Mouse (Mus musculus): Measurements from ENCODE around the gene Pms1. TPM values are rescaled to one million over a fixed set of nuclear protein-coding genes. Genes with fewer than 3 reads are reported as not detected.
"Not testable (repeated sequence)": the region's sequence is repeated elsewhere in the genome, so short reads cannot be mapped to it uniquely, and the experiment has no call there.

Pms1 gene
- polyA plus RNA-seq, 1 experiment: 4.3 TPM

DNA sequence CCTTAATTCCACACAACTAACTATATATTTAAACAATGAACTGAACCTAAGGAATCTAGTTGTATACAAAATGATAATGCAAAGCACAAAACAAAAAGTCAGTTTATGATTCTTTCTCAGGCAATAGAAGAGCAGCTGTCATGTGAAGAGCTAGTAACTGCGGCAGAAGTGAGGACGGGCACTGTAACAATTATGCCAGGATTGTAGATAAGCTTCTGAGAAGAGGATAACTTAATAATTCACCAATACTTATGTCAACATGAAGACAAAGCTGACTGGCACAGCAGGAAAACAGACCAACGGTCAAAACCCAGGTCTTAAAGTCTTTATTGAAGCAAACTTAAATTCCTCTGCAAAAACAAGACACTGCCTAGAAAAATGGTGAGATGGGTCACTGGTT, 5.6 kb downstream of the Pms1 start:
- no peak for TF ChIP-seq POLR2A (IDR thresholded peaks at IDR 0.05; ENCODE audit: borderline replicate concordance, extremely low read depth, insufficient read depth, insufficient read length, poor library complexity, severe bottlenecking)
- TF ChIP-seq CTCF (IDR thresholded peaks at IDR 0.05; ENCODE audit: borderline replicate concordance, extremely low read depth, insufficient read depth, insufficient read length): no peak
- no peak for DNase-seq (ENCODE audit: low read depth)

GRCm38 (mm10) chr1:53272646-53273045, 24.2 kb downstream of the Pms1 start:
- peak; percentile 42 for DNase-seq (ENCODE audit: low read depth)
- TF ChIP-seq CTCF (IDR thresholded peaks at IDR 0.05; ENCODE audit: borderline replicate concordance, extremely low read depth, insufficient read depth, insufficient read length) (peak; percentile 64; the same call in 1 of the 2 replicates), POLR2A (IDR thresholded peaks at IDR 0.05; ENCODE audit: borderline replicate concordance, extremely low read depth, insufficient read depth, insufficient read length, poor library complexity, severe bottlenecking) (no peak)

- TF ChIP-seq POLR2A (IDR thresholded peaks at IDR 0.05; ENCODE audit: borderline replicate concordance, extremely low read depth, insufficient read depth, insufficient read length, poor library complexity, severe bottlenecking) (no peak), CTCF (IDR thresholded peaks at IDR 0.05; ENCODE audit: borderline replicate concordance, extremely low read depth, insufficient read depth, insufficient read length) (no peak)
- DNase-seq (ENCODE audit: low read depth): no peak
Measured at GRCm38 (mm10) chr1:53269901-53270300, 26.9 kb downstream of the Pms1 start.

GRCm38 (mm10) chr1:53264958-53265612, 31.7 kb downstream of the Pms1 start:
- not testable (repeated sequence) for DNase-seq (ENCODE audit: low read depth)

GRCm38 (mm10) chr1:53226063-53226462, 70.8 kb downstream of the Pms1 start:
- TF ChIP-seq POLR2A (IDR thresholded peaks at IDR 0.05; ENCODE audit: borderline replicate concordance, extremely low read depth, insufficient read depth, insufficient read length, poor library complexity, severe bottlenecking) (no peak), CTCF (IDR thresholded peaks at IDR 0.05; ENCODE audit: borderline replicate concordance, extremely low read depth, insufficient read depth, insufficient read length) (no peak)
- DNase-seq (ENCODE audit: low read depth): peak; percentile 41

DNA sequence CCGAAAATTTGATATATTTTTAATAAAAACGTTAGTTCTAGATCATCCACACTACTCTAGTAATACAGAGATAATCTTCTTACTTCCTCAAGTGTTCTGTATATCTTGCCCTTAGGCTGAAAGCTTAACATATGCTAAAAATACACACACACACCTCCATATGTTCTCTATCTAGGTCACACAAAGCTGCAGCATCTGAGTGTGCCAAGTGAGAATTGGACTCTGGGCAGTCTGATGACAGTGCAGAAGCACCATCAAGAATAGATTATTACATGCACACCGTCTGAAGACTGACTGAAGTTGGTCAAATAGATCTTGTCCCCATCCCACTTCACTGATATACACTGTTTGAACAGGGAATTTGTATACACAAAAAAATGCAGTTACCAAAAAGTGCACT, 71.2 kb downstream of the Pms1 start:
- TF ChIP-seq POLR2A (IDR thresholded peaks at IDR 0.05; ENCODE audit: borderline replicate concordance, extremely low read depth, insufficient read depth, insufficient read length, poor library complexity, severe bottlenecking) (no peak), CTCF (IDR thresholded peaks at IDR 0.05; ENCODE audit: borderline replicate concordance, extremely low read depth, insufficient read depth, insufficient read length) (no peak)
- DNase-seq (ENCODE audit: low read depth): peak; percentile 12

DNA sequence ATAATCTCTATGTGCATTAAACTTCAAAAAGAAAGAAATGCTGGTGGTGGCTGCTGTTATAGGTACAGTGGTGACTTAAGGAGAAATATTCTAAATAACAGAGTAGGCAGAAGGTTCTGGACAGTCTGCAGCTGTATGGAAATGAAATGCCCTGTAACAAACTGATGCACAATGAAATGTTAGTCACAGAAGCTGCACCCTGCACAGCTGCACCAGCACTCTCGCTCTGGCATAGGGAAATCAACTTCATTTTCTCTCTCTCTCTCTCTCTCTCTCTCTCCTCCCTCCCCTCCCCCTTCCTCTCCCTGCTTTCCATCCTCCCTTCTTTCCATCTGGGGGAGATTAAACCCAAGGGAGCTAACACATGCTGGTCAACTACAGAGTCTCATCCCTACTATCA, 72.0 kb downstream of the Pms1 start:
- TF ChIP-seq CTCF (IDR thresholded peaks at IDR 0.05; ENCODE audit: borderline replicate concordance, extremely low read depth, insufficient read depth, insufficient read length) (no peak), POLR2A (IDR thresholded peaks at IDR 0.05; ENCODE audit: borderline replicate concordance, extremely low read depth, insufficient read depth, insufficient read length, poor library complexity, severe bottlenecking) (no peak)
- DNase-seq (ENCODE audit: low read depth): peak; percentile 13

GRCm38 (mm10) chr1:53210136-53210535, 86.7 kb downstream of the Pms1 start:
- TF ChIP-seq POLR2A (IDR thresholded peaks at IDR 0.05; ENCODE audit: borderline replicate concordance, extremely low read depth, insufficient read depth, insufficient read length, poor library complexity, severe bottlenecking) (no peak), CTCF (IDR thresholded peaks at IDR 0.05; ENCODE audit: borderline replicate concordance, extremely low read depth, insufficient read depth, insufficient read length) (no peak)
- no peak for DNase-seq (ENCODE audit: low read depth)

GRCm38 (mm10) chr1:53203902-53204301, 92.9 kb downstream of the Pms1 start:
- DNase-seq (ENCODE audit: low read depth): no peak
- TF ChIP-seq POLR2A (IDR thresholded peaks at IDR 0.05; ENCODE audit: borderline replicate concordance, extremely low read depth, insufficient read depth, insufficient read length, poor library complexity, severe bottlenecking) (no peak), CTCF (IDR thresholded peaks at IDR 0.05; ENCODE audit: borderline replicate concordance, extremely low read depth, insufficient read depth, insufficient read length) (no peak)

DNA sequence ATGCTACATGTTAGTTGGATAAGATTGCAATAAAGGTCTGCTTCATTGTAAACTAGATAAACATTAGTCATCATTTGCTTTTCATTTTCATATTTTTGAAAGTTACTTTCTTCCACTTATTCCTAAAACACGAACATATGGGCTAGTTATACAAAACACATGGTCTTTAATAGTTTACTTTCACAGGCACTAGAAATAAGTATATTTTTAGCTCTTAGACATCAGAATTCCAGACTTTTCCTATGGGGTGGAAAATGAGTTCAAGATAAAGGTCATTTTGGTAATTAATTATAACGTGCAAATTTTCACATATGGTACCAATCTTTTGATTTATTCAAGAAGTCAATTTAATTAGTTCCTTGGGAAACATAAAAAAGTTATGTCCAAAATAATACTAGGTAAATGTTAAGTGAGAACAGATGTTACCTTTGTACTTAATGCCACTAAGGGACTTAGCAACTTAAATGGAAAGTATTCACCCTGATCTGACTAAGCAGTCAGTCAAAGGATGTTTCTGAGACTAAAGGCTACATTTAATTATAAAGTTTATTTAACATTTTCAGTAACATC, 95.1 kb downstream of the Pms1 start:
- no peak for TF ChIP-seq POLR2A (IDR thresholded peaks at IDR 0.05; ENCODE audit: borderline replicate concordance, extremely low read depth, insufficient read depth, insufficient read length, poor library complexity, severe bottlenecking)
- TF ChIP-seq CTCF (IDR thresholded peaks at IDR 0.05; ENCODE audit: borderline replicate concordance, extremely low read depth, insufficient read depth, insufficient read length): no peak
- DNase-seq (ENCODE audit: low read depth): peak; percentile 5

- no peak for DNase-seq (ENCODE audit: low read depth)
- TF ChIP-seq POLR2A (IDR thresholded peaks at IDR 0.05; ENCODE audit: borderline replicate concordance, extremely low read depth, insufficient read depth, insufficient read length, poor library complexity, severe bottlenecking) (no peak), CTCF (IDR thresholded peaks at IDR 0.05; ENCODE audit: borderline replicate concordance, extremely low read depth, insufficient read depth, insufficient read length) (no peak)
Measured at GRCm38 (mm10) chr1:53194536-53194935, 102.3 kb downstream of the Pms1 start.

DNA sequence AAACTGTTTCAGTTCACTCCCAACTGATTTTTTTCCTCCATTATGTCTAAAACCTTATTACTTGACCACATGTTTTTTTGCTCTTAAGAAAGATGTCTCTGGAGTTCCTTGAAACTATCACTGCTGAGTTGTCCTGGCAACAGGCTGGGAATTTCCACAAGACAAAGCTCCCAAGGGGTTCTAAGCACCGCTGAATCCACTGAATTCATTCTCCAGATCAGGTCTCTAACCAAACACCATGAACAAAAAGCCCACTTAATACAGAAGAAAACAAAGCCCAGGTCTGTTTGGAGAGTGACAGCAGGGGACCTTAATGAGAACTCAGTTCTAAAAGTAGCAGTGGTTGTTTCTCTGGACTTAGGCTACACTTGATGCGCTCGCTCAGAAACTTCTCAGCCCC, 105.6 kb downstream of the Pms1 start:
- TF ChIP-seq CTCF (IDR thresholded peaks at IDR 0.05; ENCODE audit: borderline replicate concordance, extremely low read depth, insufficient read depth, insufficient read length) (no peak), POLR2A (IDR thresholded peaks at IDR 0.05; ENCODE audit: borderline replicate concordance, extremely low read depth, insufficient read depth, insufficient read length, poor library complexity, severe bottlenecking) (no peak)
- DNase-seq (ENCODE audit: low read depth): no peak
